Mouse (Mus musculus): ENCODE data around the gene Cirbp. TPM values are rescaled to one million over a fixed set of nuclear protein-coding genes. Genes with fewer than 3 reads are reported as not detected.

The Cirbp gene
- polyA plus RNA-seq, 1 experiment: 200 TPM

DNA sequence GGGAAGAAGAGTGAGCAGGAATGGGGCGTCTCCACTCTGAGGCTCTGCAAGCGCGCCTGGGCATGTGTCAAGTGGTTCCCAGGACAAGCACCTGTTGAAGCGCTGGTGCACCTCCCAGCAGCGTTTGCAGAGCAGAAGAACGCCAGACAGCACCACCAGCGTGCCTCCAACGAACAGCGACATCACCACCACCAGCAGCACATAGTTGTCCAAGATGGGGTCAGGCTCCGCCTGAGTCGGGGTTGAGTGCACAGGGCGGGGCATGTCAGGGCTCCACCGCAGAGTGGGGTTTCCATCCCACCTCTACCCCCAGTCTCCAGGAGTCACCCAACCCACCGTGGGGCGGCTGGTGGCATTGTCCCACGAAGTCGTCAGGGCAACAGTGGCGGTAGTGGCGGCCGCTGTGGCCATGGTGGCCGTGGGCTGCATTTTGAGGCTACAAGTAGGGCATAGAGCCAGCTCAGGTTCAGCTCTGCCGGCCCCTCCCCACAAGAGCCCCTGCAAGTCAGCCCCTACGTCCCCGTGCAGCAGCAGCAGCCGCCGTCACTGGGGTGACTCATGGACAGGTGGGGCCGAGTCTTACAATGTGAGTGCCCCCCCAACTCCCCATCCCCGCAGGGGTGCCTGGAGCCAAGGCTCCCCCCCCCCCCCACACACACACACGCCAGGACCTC, 28.7 kb upstream of the Cirbp start:
- DNase-seq: peak; percentile 51
- 14% methylated on average over 29 of the region's 29 CpGs for WGBS
- Histone ChIP-seq H3K4me1 (ENCODE audit: control insufficient read depth, insufficient read depth, low read length) (peaks cover 4% of the 10 kb centered on the region; the same call in 1 of the 2 replicates), H3K4me3 (replicated peaks; ENCODE audit: extremely low read depth, low read depth, low read length) (peak overlapping the region; percentile 16)
- TF ChIP-seq CTCF (IDR thresholded peaks at IDR 0.05; ENCODE audit: insufficient read depth, low read length): no peak
- TF ChIP-seq POLR2A (IDR thresholded peaks at IDR 0.05; ENCODE audit: borderline replicate concordance, extremely low read depth, low read depth, low read length): peak; percentile 34; the same call in 1 of the 2 replicates

DNA sequence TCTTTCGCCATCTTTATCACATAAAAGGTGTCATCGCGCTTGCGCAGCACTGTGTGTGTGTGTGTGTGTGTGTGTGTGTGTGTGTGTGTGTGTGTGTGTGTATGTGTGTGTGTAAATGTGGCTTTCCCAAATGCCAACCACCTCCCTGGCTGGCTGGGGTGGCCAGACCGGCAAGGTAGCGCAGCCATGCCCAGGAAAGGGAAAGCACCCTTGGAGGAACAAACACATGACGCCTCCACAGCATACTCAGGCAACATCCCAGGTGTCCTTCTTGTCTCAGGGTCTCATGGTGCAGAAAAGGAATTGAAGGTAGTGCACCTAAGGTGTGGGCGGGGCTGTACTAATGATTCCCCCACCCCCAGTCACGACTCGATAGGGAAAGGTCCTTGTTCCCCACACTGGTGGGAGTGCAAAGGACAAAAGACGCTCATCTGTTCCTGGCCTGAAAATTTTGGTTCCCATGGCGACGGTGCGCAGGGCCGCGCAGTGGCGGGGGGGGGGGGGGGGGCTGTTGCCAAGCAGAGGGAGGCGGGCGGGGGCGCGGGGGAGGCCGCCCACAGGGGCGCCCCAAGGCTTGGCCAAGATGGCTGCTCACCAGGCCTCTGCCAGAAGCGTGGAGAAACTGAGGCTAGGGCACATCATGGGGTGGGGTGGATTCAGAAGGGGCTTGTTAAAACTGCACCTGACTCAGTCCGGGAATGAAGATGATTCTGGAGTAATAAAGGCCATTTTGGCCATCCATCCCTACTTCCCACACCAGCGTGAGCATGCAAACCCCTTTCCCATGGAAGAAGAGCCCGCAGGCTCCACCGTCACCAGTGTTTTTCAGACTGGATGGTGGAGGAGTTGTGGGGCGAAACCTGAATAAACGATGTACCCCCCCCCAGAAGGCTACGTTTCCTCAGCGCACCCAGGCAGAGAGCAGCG, 27.9 kb upstream of the Cirbp start:
- no peak for TF ChIP-seq CTCF (IDR thresholded peaks at IDR 0.05; ENCODE audit: insufficient read depth, low read length)
- TF ChIP-seq POLR2A (IDR thresholded peaks at IDR 0.05; ENCODE audit: borderline replicate concordance, extremely low read depth, low read depth, low read length): no peak
- H3K4me1 ChIP-seq (ENCODE audit: control insufficient read depth, insufficient read depth, low read length): peaks cover 7% of the 10 kb centered on the region
- H3K4me3 ChIP-seq (replicated peaks; ENCODE audit: extremely low read depth, low read depth, low read length): peak overlapping the region; percentile 26
- 9% methylated on average over 32 of the region's 33 CpGs for WGBS
- no peak for DNase-seq

DNA sequence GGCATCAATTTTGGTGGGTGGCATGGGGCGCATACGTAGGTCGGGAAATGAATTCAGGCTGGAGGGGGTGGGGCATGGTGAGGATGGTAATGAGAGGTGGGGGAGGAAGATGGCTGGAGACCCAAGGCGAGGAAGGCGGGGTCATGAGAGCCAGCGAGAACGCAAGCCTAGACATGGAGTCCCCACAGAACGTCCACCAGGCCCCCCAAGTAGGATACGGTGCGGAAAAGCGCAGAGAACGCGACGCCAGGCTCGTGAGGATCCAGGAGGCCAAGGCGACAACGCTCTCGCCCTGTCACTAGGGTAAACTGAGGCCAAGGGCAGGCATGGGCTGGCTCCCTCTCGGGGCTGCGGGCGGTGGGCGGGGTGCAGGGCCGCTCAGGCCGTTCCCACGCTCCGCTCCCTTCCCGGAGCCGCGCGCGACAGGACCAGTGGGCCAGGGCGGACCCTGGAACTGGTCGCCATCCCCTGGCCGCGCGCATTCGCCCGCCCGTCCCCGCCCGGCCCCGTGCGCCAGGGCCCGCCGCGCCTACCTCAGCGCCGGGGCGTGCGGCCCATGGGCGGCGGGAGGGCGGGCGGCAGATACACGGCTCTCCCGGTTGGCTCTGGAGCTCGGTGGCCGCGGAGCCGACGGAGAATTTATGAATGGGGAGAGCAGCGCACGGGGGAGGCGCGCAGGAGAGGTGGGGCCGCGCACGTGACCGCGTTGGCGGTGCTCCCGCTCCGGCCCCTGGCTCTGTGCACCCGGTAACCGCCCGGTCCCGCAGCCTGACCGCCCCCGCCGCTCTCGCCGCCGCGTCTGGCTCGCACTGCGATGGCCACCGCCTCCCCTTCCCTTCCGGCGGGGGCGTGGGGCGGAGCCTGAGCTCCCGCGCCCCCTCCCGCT, 27.0 kb upstream of the Cirbp start, which contains the start of gene Atp5d:
Gene Atp5d, plus strand, starts transcription at position 80 of the 886 bp plus-strand sequence.
- Histone ChIP-seq H3K4me1 (ENCODE audit: control insufficient read depth, insufficient read depth, low read length) (peaks cover 9% of the 10 kb centered on the region), H3K4me3 (replicated peaks; ENCODE audit: extremely low read depth, low read depth, low read length) (peak within 1 kb of the TSS; percentile 64)
- DNase-seq: peak; percentile 69
- TF ChIP-seq CTCF (IDR thresholded peaks at IDR 0.05; ENCODE audit: insufficient read depth, low read length) (no peak), POLR2A (IDR thresholded peaks at IDR 0.05; ENCODE audit: borderline replicate concordance, extremely low read depth, low read depth, low read length) (0 out of 2 replicates have a peak, but pooled peaks have one; percentile 17)
- WGBS: under 1% methylated on average over 79 of the region's 94 CpGs

DNA sequence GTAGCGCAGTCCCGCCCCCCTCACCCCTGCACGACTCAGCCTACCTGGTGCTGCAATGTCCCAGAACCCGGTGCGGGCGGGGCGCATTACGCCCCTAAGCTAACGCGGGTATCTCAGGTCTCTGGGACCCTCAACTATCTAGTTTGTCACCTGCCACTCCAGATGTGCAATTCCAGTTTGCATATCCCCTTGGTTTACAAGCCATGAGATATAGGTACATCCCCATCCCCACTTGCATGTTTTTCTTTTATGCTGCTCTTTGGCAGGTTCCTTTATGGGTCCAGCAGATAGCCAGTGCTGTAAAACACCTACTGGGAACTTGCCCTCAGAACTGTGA, 26.4 kb upstream of the Cirbp start:
- under 1% methylated on average over 10 of the region's 10 CpGs for WGBS
- Histone ChIP-seq H3K4me3 (replicated peaks; ENCODE audit: extremely low read depth, low read depth, low read length) (peak overlapping the region; percentile 64), H3K4me1 (ENCODE audit: control insufficient read depth, insufficient read depth, low read length) (peaks cover 9% of the 10 kb centered on the region)
- no peak for TF ChIP-seq POLR2A (IDR thresholded peaks at IDR 0.05; ENCODE audit: borderline replicate concordance, extremely low read depth, low read depth, low read length)
- DNase-seq: no peak

GRCm38 (mm10) chr10:80139975-80140665, 25.7 kb upstream of the Cirbp start:
- no peak for DNase-seq
- no peak overlapping the region for H3K4me3 ChIP-seq (replicated peaks; ENCODE audit: extremely low read depth, low read depth, low read length)
- TF ChIP-seq CTCF (IDR thresholded peaks at IDR 0.05; ENCODE audit: insufficient read depth, low read length) (no peak), POLR2A (IDR thresholded peaks at IDR 0.05; ENCODE audit: borderline replicate concordance, extremely low read depth, low read depth, low read length) (no peak)
- peaks cover 9% of the 10 kb centered on the region for H3K4me1 ChIP-seq (ENCODE audit: control insufficient read depth, insufficient read depth, low read length)
- 77% methylated on average over 11 of the region's 11 CpGs for WGBS

- peak within 1 kb of the TSS; percentile 59 for H3K4me3 ChIP-seq (replicated peaks; ENCODE audit: extremely low read depth, low read depth, low read length)
- no peak for TF ChIP-seq POLR2A (IDR thresholded peaks at IDR 0.05; ENCODE audit: borderline replicate concordance, extremely low read depth, low read depth, low read length)
- no peak for TF ChIP-seq CTCF (IDR thresholded peaks at IDR 0.05; ENCODE audit: insufficient read depth, low read length)
- no peak for DNase-seq
- 68% methylated on average over 10 of the region's 10 CpGs for whole genome bisulfite sequencing
- H3K4me1 ChIP-seq (ENCODE audit: control insufficient read depth, insufficient read depth, low read length): peaks cover 9% of the 10 kb centered on the region
Observed at GRCm38 (mm10) chr10:80140666-80141035, 25.1 kb upstream of the Cirbp start, which contains the start of gene Cbarp. TSS of gene Cbarp (minus strand) at chr10:80140835.

- under 1% methylated on average over 29 of the region's 29 CpGs for WGBS
- H3K4me1 ChIP-seq (ENCODE audit: control insufficient read depth, insufficient read depth, low read length): peaks cover 9% of the 10 kb centered on the region
- peak overlapping the region; percentile 59 for H3K4me3 ChIP-seq (replicated peaks; ENCODE audit: extremely low read depth, low read depth, low read length)
- TF ChIP-seq POLR2A (IDR thresholded peaks at IDR 0.05; ENCODE audit: borderline replicate concordance, extremely low read depth, low read depth, low read length): peak; percentile 79; the same call in 1 of the 2 replicates
- TF ChIP-seq CTCF (IDR thresholded peaks at IDR 0.05; ENCODE audit: insufficient read depth, low read length): peak; percentile 56
- DNase-seq: peak; percentile 94
Observed at GRCm38 (mm10) chr10:80141243-80141642, 24.5 kb upstream of the Cirbp start.

- TF ChIP-seq POLR2A (IDR thresholded peaks at IDR 0.05; ENCODE audit: borderline replicate concordance, extremely low read depth, low read depth, low read length) (peak; percentile 91; the same call in 1 of the 2 replicates), CTCF (IDR thresholded peaks at IDR 0.05; ENCODE audit: insufficient read depth, low read length) (no peak)
- WGBS: 1% methylated on average over 43 of the region's 43 CpGs
- peak; percentile 88 for DNase-seq
- peaks cover 14% of the 10 kb centered on the region for H3K4me1 ChIP-seq (ENCODE audit: control insufficient read depth, insufficient read depth, low read length)
- H3K4me3 ChIP-seq (replicated peaks; ENCODE audit: extremely low read depth, low read depth, low read length): peak overlapping the region; percentile 76
Observed at GRCm38 (mm10) chr10:80141786-80142529, 23.8 kb upstream of the Cirbp start.
